Mouse (Mus musculus) stomach, postnatal 0 days (tissue): ENCODE results near the gene Myt1l. TPM values are rescaled to one million over a fixed set of nuclear protein-coding genes. Genes with fewer than 3 reads are reported as not detected.

ENCODE experiments used
- ATAC-seq: fragments of 200-750 bp; cut with Nextera tagmentation; 2 replicates; pipeline ENCODE4 v1.8.0; 2017; ENCODE audit not compliant: low FRiP score, low TSS enrichment
- DNase-seq: peaks from one replicate; pipeline ENCODE4 v3.0.0-alpha.2; 2016; ENCODE audit warnings: low spot score
- H3K27ac ChIP-seq: fragments of 300-500 bp; sonication (generic); replicated peaks from 2 replicates; pipeline ENCODE4 v1.5.1; 2014; ENCODE audit warnings: mild to moderate bottlenecking, control low read depth
- H3K27me3 ChIP-seq: fragments of 300-500 bp; sonication (generic); 2 replicates; pipeline ENCODE4 v1.6.1; 2014; ENCODE audit warnings: low read length; ENCODE audit not compliant: control insufficient read depth, insufficient read depth
- H3K36me3 ChIP-seq: fragments of 300-500 bp; sonication (generic); 2 replicates; pipeline ENCODE4 v1.6.1; 2014; ENCODE audit warnings: low read length, mixed read lengths; ENCODE audit not compliant: control insufficient read depth, insufficient read depth
- H3K4me1 ChIP-seq: fragments of 300-500 bp; sonication (generic); replicated peaks from 2 replicates; pipeline ENCODE4 v1.6.1; 2014; ENCODE audit warnings: antibody characterized with exemption; ENCODE audit not compliant: control insufficient read depth, insufficient read depth
- H3K4me2 ChIP-seq: fragments of 300-500 bp; sonication (generic); replicated peaks from 2 replicates; pipeline ENCODE4 v1.6.1; 2014; ENCODE audit warnings: low read depth, mild to moderate bottlenecking, control low read depth, moderate library complexity
- H3K4me3 ChIP-seq: fragments of 300-500 bp; sonication (generic); 2 replicates; pipeline ENCODE4 v1.5.1; 2014; ENCODE audit warnings: low read depth, low read length, control low read depth
- H3K9ac ChIP-seq: fragments of 300-500 bp; sonication (generic); 2 replicates; pipeline ENCODE4 v1.6.1; 2014; ENCODE audit warnings: mild to moderate bottlenecking, low read length, control low read depth, mixed read lengths
- H3K9me3 ChIP-seq: fragments of 300-500 bp; sonication (generic); 2 replicates; pipeline ENCODE4 v1.6.1; 2016; ENCODE audit warnings: low read length; ENCODE audit not compliant: control insufficient read depth
- CTCF ChIP-seq: IDR thresholded peaks from 2 replicates; pipeline ENCODE4 v1.5.1; 2016; ENCODE audit warnings: antibody characterized with exemption, low read depth, mild to moderate bottlenecking, moderate library complexity
- EP300 ChIP-seq: optimal IDR thresholded peaks from 2 replicates; pipeline ENCODE3; 2016; ENCODE audit warnings: antibody characterized with exemption
- WGBS: fragments of 180-500 bp; shearing (Covaris S2); extraction: QIAGEN DNeasy Blood & Tissue Kit; methylation state at CpG from one replicate; pipeline ENCODE4 v1.1.7; 2014; 5-methylcytosine and 5-hydroxymethylcytosine counted together
- polyA plus RNA-seq: library from polyadenylated mRNA; unstranded; fragments of >200 nt; fragmentation: Nextera tagmentation; extraction: Ambion mirVana; gene quantifications from 2 replicates; pipeline ENCODE4 v1.2.1, GENCODE M21; 2015

The Myt1l gene
- polyA plus RNA-seq, 1 experiment from 2014 or later = 0.76 TPM

- no peaks in the 10 kb centered on the region for H3K4me1 ChIP-seq
- no peak overlapping the region for H3K4me3 ChIP-seq
- ATAC-seq (no peak), DNase-seq (no peak)
- no peaks in the 10 kb centered on the region for H3K36me3 ChIP-seq
- no peak for TF ChIP-seq CTCF
- no peak for TF ChIP-seq EP300
- no peak overlapping the region for H3K4me2 ChIP-seq
- WGBS = 66% methylated on average over 3 of the region's 3 CpGs
- no peak overlapping the region for H3K27ac ChIP-seq
- no peaks in the 10 kb centered on the region for H3K9me3 ChIP-seq
- H3K9ac ChIP-seq = no peak overlapping the region
- H3K27me3 ChIP-seq = no peaks in the 10 kb centered on the region
These were observed 28.2 kb downstream of the Myt1l start for GRCm38 (mm10) chr12:29556408-29556807.

GRCm38 (mm10) chr12:29556901-29557300 is 28.7 kb downstream of the Myt1l start:
- Histone ChIP-seq H3K4me1 (no peaks in the 10 kb centered on the region), H3K4me3 (no peak overlapping the region), H3K9ac (no peak overlapping the region), H3K27me3 (no peaks in the 10 kb centered on the region), H3K27ac (no peak overlapping the region), H3K4me2 (no peak overlapping the region), H3K36me3 (no peaks in the 10 kb centered on the region), H3K9me3 (no peaks in the 10 kb centered on the region)
- ATAC-seq (no peak), DNase-seq (no peak)
- TF ChIP-seq CTCF = no peak
- TF ChIP-seq EP300 = no peak
- 47% methylated on average over 6 of the region's 6 CpGs for WGBS

GRCm38 (mm10) chr12:29559769-29560168 is 31.6 kb downstream of the Myt1l start:
- TF ChIP-seq EP300 (no peak), CTCF (no peak)
- DNase-seq (no peak), ATAC-seq (no peak)
- Histone ChIP-seq H3K9me3 (no peaks in the 10 kb centered on the region), H3K9ac (no peak overlapping the region), H3K36me3 (no peaks in the 10 kb centered on the region), H3K27ac (no peak overlapping the region), H3K4me3 (no peak overlapping the region), H3K4me2 (no peak overlapping the region), H3K27me3 (no peaks in the 10 kb centered on the region), H3K4me1 (no peaks in the 10 kb centered on the region)
- 83% methylated on average over 5 of the region's 5 CpGs for WGBS

GRCm38 (mm10) chr12:29561222-29561621 is 33.0 kb downstream of the Myt1l start:
- Histone ChIP-seq H3K4me2 (no peak overlapping the region), H3K9ac (no peak overlapping the region), H3K4me3 (no peak overlapping the region), H3K27me3 (no peaks in the 10 kb centered on the region), H3K4me1 (no peaks in the 10 kb centered on the region), H3K9me3 (no peaks in the 10 kb centered on the region), H3K36me3 (no peaks in the 10 kb centered on the region), H3K27ac (no peak overlapping the region)
- ATAC-seq = no peak
- peak; percentile 35 for TF ChIP-seq CTCF
- TF ChIP-seq EP300 = no peak
- DNase-seq = no peak
- WGBS = 81% methylated on average over 2 of the region's 2 CpGs

- ATAC-seq (no peak), DNase-seq (no peak)
- Histone ChIP-seq H3K4me1 (no peaks in the 10 kb centered on the region), H3K9ac (no peak overlapping the region), H3K27me3 (no peaks in the 10 kb centered on the region), H3K27ac (no peak overlapping the region), H3K9me3 (no peaks in the 10 kb centered on the region), H3K36me3 (no peaks in the 10 kb centered on the region), H3K4me3 (no peak overlapping the region), H3K4me2 (no peak overlapping the region)
- WGBS = 71% methylated on average over 7 of the region's 7 CpGs
- TF ChIP-seq EP300 (no peak), CTCF (no peak)
These were observed 41.1 kb downstream of the Myt1l start for GRCm38 (mm10) chr12:29569311-29569710.

- Histone ChIP-seq H3K36me3 (no peaks in the 10 kb centered on the region), H3K4me1 (no peaks in the 10 kb centered on the region), H3K9me3 (no peaks in the 10 kb centered on the region), H3K4me2 (no peak overlapping the region), H3K4me3 (no peak overlapping the region), H3K27ac (no peak overlapping the region), H3K27me3 (no peaks in the 10 kb centered on the region), H3K9ac (no peak overlapping the region)
- TF ChIP-seq CTCF (no peak), EP300 (no peak)
- DNase-seq (no peak), ATAC-seq (no peak)
- WGBS = 90% methylated on average over 6 of the region's 6 CpGs
These were observed 42.2 kb downstream of the Myt1l start for GRCm38 (mm10) chr12:29570351-29570750.
